Mouse (Mus musculus) C2C12 (cell line): ENCODE results near the gene Fbxo5.

ENCODE experiments used
- CEBPB ChIP-seq: IDR thresholded peaks from one replicate; pipeline ENCODE4 v1.6.1; 2011; ENCODE audit warnings: low read depth, mild to moderate bottlenecking, control low read depth, moderate library complexity
- CTCF ChIP-seq: IDR thresholded peaks from one replicate; pipeline ENCODE4 v1.5.1; 2011; ENCODE audit not compliant: control insufficient read depth, insufficient read depth, insufficient read length
- FOSL1 ChIP-seq: IDR thresholded peaks from one replicate; pipeline ENCODE4 v1.8.0; 2011; ENCODE audit warnings: mild to moderate bottlenecking, low read length; ENCODE audit not compliant: poor library complexity, insufficient read depth, severe bottlenecking
- MYOD1 ChIP-seq: IDR thresholded peaks from one replicate; pipeline ENCODE4 v1.6.1; 2011; ENCODE audit warnings: low read depth; ENCODE audit not compliant: control insufficient read depth, insufficient read length
- MYOG ChIP-seq: IDR thresholded peaks from one replicate; pipeline ENCODE4 v1.6.1; 2011; ENCODE audit not compliant: control insufficient read depth, insufficient read length; ENCODE audit errors: extremely low read depth
- USF1 ChIP-seq: IDR thresholded peaks from one replicate; pipeline ENCODE4 v1.6.1; 2011; ENCODE audit warnings: low read depth, mild to moderate bottlenecking, control low read depth, moderate library complexity

DNA sequence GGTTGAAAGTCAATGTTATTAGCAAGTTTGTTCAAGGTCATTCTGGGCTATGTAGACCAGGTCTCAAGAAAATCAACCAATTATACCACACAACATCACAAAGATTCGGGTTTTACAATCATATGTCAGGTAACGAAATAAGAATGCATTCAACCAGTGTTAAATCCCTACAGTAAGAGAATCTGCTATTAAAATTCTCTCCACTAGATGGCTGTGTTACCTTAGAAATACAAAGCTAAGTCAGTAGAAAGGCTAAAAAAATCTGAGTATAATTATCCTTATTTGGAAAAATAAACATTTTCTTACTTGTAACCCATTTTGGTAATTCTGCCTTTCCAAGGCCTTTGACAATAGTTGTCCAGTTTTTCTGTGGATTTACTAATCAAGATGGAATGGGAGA, 41.5 kb upstream of the Fbxo5 start:
- no peak for TF ChIP-seq CTCF
- no peak for TF ChIP-seq MYOG
- TF ChIP-seq USF1 = no peak
- TF ChIP-seq CEBPB = no peak
- no peak for TF ChIP-seq MYOD1
- TF ChIP-seq FOSL1 = no peak
